Comparison of ENCODE assay signal across 10 mouse cellular contexts in genomic region chr1:170992550-170992949, GRCm38 (mm10). TPM values are rescaled to one million over a fixed set of nuclear protein-coding genes. Genes with fewer than 3 reads are reported as not detected.
DNase-seq lines count a peak whose midpoint lies in the region; ATAC-seq and TF ChIP-seq lines count a peak whose summit lies in the region.
"Had no signal": no experiment of that assay in that cellular context is flagged by ENCODE, and none has a peak within 500 bp of the region (broad histone marks: within the 10 kb centered on the region; RNA-seq: fewer than 3 reads in every experiment).

No protein-coding gene starts in this region.

- H3K9me3 ChIP-seq in liver, embryonic 14.5 days (ENCODE audit: control insufficient read depth, low read length): no peaks in the 10 kb centered on the region
- no peaks in the 10 kb centered on the region for H3K9me3 ChIP-seq in midbrain, embryonic 16.5 days (replicated peaks; ENCODE audit: control insufficient read depth, low read length, poor library complexity, severe bottlenecking)
- H3K9me3 ChIP-seq: embryonic facial prominence, embryonic 12.5 days; limb, embryonic 12.5 days had no signal

- H3K27me3 ChIP-seq in C2C12 (ENCODE audit: control insufficient read depth, insufficient read depth, insufficient read length): no peaks in the 10 kb centered on the region
- no peaks in the 10 kb centered on the region for H3K27me3 ChIP-seq in liver, embryonic 14.5 days (ENCODE audit: control insufficient read depth, insufficient read depth, low read length)
- H3K27me3 ChIP-seq in splenic B cell, adult 2 months (ENCODE audit: control insufficient read depth, insufficient read depth, low read length, poor library complexity, severe bottlenecking): no peaks in the 10 kb centered on the region
- no peaks in the 10 kb centered on the region for H3K27me3 ChIP-seq in midbrain, embryonic 16.5 days (ENCODE audit: control insufficient read depth, insufficient read depth, low read depth, low read length)
- H3K27me3 ChIP-seq: embryonic facial prominence, embryonic 12.5 days had no signal

- WGBS in liver, embryonic 14.5 days (ENCODE audit: insufficient replicate concordance): 36% methylated on average over 5 of the region's 5 CpGs
- 67% methylated on average over 5 of the region's 5 CpGs for WGBS in midbrain, embryonic 16.5 days

- H3K9ac ChIP-seq in liver, embryonic 14.5 days (replicated peaks): no peak overlapping the region
- no peak overlapping the region for H3K9ac ChIP-seq in midbrain, embryonic 16.5 days (ENCODE audit: low read depth, low read length)
- H3K9ac ChIP-seq: embryonic facial prominence, embryonic 12.5 days; limb, embryonic 12.5 days had no signal

- intact Hi-C loops in heart, postnatal 10 days (cut with DNase I): loop anchor here (1.0 to 10.0 kb wide), 2 partner anchors 91 to 358 kb away; no protein-coding TSS in a partner anchor
- intact Hi-C loops in heart, postnatal 25 days (cut with DNase I): loop anchor here (1.0 kb wide), 1 partner anchor 91 kb away; no protein-coding TSS in a partner anchor

- H3K79me3 ChIP-seq in C2C12 (ENCODE audit: low read depth): no peaks in the 10 kb centered on the region

- TF ChIP-seq CTCF in C2C12 (IDR thresholded peaks at IDR 0.05; ENCODE audit: control insufficient read depth, insufficient read depth, insufficient read length): peak; percentile 27
- peak; percentile 61 for TF ChIP-seq CTCF in liver, embryonic 14.5 days (IDR thresholded peaks at IDR 0.05; ENCODE audit: low read depth)

- no peaks in the 10 kb centered on the region for H3K36me3 ChIP-seq in C2C12 (ENCODE audit: control insufficient read depth, insufficient read depth)
- H3K36me3 ChIP-seq in liver, embryonic 14.5 days (replicated peaks; ENCODE audit: control insufficient read depth, insufficient read depth, low read depth): no peaks in the 10 kb centered on the region
- no peaks in the 10 kb centered on the region for H3K36me3 ChIP-seq in splenic B cell, adult 2 months (ENCODE audit: control insufficient read depth, insufficient read depth, low read length, poor library complexity, severe bottlenecking)
- no peaks in the 10 kb centered on the region for H3K36me3 ChIP-seq in midbrain, embryonic 16.5 days (ENCODE audit: control insufficient read depth, insufficient read depth, low read length)
- H3K36me3 ChIP-seq: embryonic facial prominence, embryonic 12.5 days; limb, embryonic 12.5 days had no signal

- no peak for TF ChIP-seq EP300 in liver, embryonic 14.5 days (IDR thresholded peaks at IDR 0.05; ENCODE audit: low read depth)

- peak; percentile 46 to 66 for DNase-seq in heart, postnatal 10 days
- DNase-seq in heart, postnatal 25 days (ENCODE audit: low spot score): no peak
- peak; percentile 10 for DNase-seq in T-cell, adult 2 months (ENCODE audit: low spot score)
- DNase-seq in frontal cortex, adult 2 months (ENCODE audit: extremely low spot score in 1 of 2, low spot score in 1 of 2): peak; percentile 24 to 70
- no peak for DNase-seq in liver, embryonic 14.5 days (ENCODE audit: low read depth in 3 of 3, low spot score in 3 of 3)
- peak; percentile 84 for DNase-seq in splenic B cell, adult 2 months (ENCODE audit: low read depth, low spot score)

- H3K4me1 ChIP-seq in liver, embryonic 14.5 days (replicated peaks; ENCODE audit: control insufficient read depth in 2 of 2, insufficient read depth in 2 of 2, low read length in 1 of 2): no peaks in the 10 kb centered on the region
- H3K4me1 ChIP-seq in midbrain, embryonic 16.5 days (ENCODE audit: control insufficient read depth, insufficient read depth, low read length): no peaks in the 10 kb centered on the region
- H3K4me1 ChIP-seq: embryonic facial prominence, embryonic 12.5 days; limb, embryonic 12.5 days had no signal

- no peak for ATAC-seq in liver, embryonic 14.5 days (ENCODE audit: insufficient read depth)
- ATAC-seq in midbrain, embryonic 16.5 days: no peak

- H3K4me3 ChIP-seq in C2C12 (ENCODE audit: insufficient read depth, poor library complexity, severe bottlenecking): no peak overlapping the region
- no peak overlapping the region for H3K4me3 ChIP-seq in liver, embryonic 14.5 days (ENCODE audit: insufficient read depth in 1 of 2, low read depth in 2 of 2, low read length in 2 of 2)
- H3K4me3 ChIP-seq in midbrain, embryonic 16.5 days (ENCODE audit: low read depth, low read length): no peak overlapping the region
- H3K4me3 ChIP-seq: embryonic facial prominence, embryonic 12.5 days; limb, embryonic 12.5 days had no signal

- H3ac ChIP-seq in C2C12 (ENCODE audit: control insufficient read depth, insufficient read length, low read depth): no peak overlapping the region

- no peak overlapping the region for H3K27ac ChIP-seq in liver, embryonic 14.5 days
- H3K27ac ChIP-seq in midbrain, embryonic 16.5 days (ENCODE audit: low read length): no peak overlapping the region
- H3K27ac ChIP-seq: embryonic facial prominence, embryonic 12.5 days; limb, embryonic 12.5 days had no signal

- no peak overlapping the region for H3K4me2 ChIP-seq in liver, embryonic 14.5 days (ENCODE audit: low read depth)
- no peak overlapping the region for H3K4me2 ChIP-seq in midbrain, embryonic 16.5 days (ENCODE audit: low read length)
- H3K4me2 ChIP-seq: embryonic facial prominence, embryonic 12.5 days; limb, embryonic 12.5 days had no signal

- H3K79me2 ChIP-seq in C2C12 (ENCODE audit: control insufficient read depth, insufficient read depth): no peaks in the 10 kb centered on the region

TF ChIP-seq in C2C12, 6 proteins besides CTCF, POLR2A, EP300 and RAD21:
- no peak for TF ChIP-seq CEBPB (IDR thresholded peaks at IDR 0.05; ENCODE audit: low read depth)
- TF ChIP-seq MYOD1 (IDR thresholded peaks at IDR 0.05; ENCODE audit: control insufficient read depth, insufficient read length, low read depth): no peak
- TF ChIP-seq MYOG (IDR thresholded peaks at IDR 0.05; ENCODE audit: control insufficient read depth, extremely low read depth, insufficient read length): no peak

RNA-seq across cellular contexts. Expression of gene Fcgr2b, which starts 16.2 kb away (rescaled TPM):
- 1 to 10 TPM; 3.1 to 3.9 TPM for total RNA-seq in heart, postnatal 10 days (2021)
- total RNA-seq in heart, postnatal 25 days (2021): 1 to 10 TPM; 6.9 to 7.1 TPM
- 0.06 TPM for polyA plus RNA-seq in C2C12 (2012; fragmentation: generic; extraction: Trizol)
- polyA plus RNA-seq in frontal cortex, adult 2 months (2012; rRNA removed): 7.0 and 8.1 TPM in 2 replicates
- 2.2 and 3.3 TPM in 2 replicates for polyA plus RNA-seq in liver, embryonic 14.5 days (2012; rRNA removed)
- 2.4 and 3.4 TPM in 2 replicates for polyA plus RNA-seq in liver, embryonic 14.5 days (2014; fragmentation: Nextera tagmentation; extraction: Ambion mirVana)
- polyA plus RNA-seq in midbrain, embryonic 16.5 days (2015; fragmentation: Nextera tagmentation; extraction: Ambion mirVana): 1.1 and 1.7 TPM in 2 replicates

RNA-seq across cellular contexts. Expression of gene Fcgr4, which starts 26.2 kb away (rescaled TPM):
- not detected for total RNA-seq in heart, postnatal 10 days (2021)
- under 1 TPM; 0.34 to 0.52 TPM for total RNA-seq in heart, postnatal 25 days (2021)
- polyA plus RNA-seq in C2C12 (2012; fragmentation: generic; extraction: Trizol): 1.0 TPM
- 0.23 and 0.64 TPM in 2 replicates for polyA plus RNA-seq in frontal cortex, adult 2 months (2012; rRNA removed)
- polyA plus RNA-seq in liver, embryonic 14.5 days (2012; rRNA removed): 1.9 and 2.6 TPM in 2 replicates
- 1.7 and 2.0 TPM in 2 replicates for polyA plus RNA-seq in liver, embryonic 14.5 days (2014; fragmentation: Nextera tagmentation; extraction: Ambion mirVana)
- 0.14 and 0.16 TPM in 2 replicates for polyA plus RNA-seq in midbrain, embryonic 16.5 days (2015; fragmentation: Nextera tagmentation; extraction: Ambion mirVana)

Comparison
In these comparisons a context has a peak if more than half of its experiments do, and no peak if none do; other contexts are left out.
1. DNase-seq: peak in heart, postnatal 10 days (2 of 2), T-cell, adult 2 months (single experiment), frontal cortex, adult 2 months (2 of 2) and splenic B cell, adult 2 months (single experiment); none in heart, postnatal 25 days (single experiment) and liver, embryonic 14.5 days (0 of 3).